Mouse (Mus musculus) embryonic fibroblast, embryonic 13.5 days (primary cell): ENCODE measurements at regions not wholly inside any gene's neighbourhood (a gene's known extent, or its start where the extent isn't known, plus 50 kb on each side); places are given as distances from the start of the nearest gene placed in this dataset.

Experiments used
- CTCF ChIP-seq: IDR thresholded peaks from 2 replicates; pipeline ENCODE4 v1.5.1; 2011; ENCODE audit warnings: mild to moderate bottlenecking, control low read depth, low read length, moderate library complexity, borderline replicate concordance; ENCODE audit not compliant: insufficient read depth
- POLR2A ChIP-seq: IDR thresholded peaks from 2 replicates; pipeline ENCODE4 v1.6.1; 2011; ENCODE audit warnings: low read depth, mild to moderate bottlenecking, control low read depth, low read length, moderate library complexity

DNA sequence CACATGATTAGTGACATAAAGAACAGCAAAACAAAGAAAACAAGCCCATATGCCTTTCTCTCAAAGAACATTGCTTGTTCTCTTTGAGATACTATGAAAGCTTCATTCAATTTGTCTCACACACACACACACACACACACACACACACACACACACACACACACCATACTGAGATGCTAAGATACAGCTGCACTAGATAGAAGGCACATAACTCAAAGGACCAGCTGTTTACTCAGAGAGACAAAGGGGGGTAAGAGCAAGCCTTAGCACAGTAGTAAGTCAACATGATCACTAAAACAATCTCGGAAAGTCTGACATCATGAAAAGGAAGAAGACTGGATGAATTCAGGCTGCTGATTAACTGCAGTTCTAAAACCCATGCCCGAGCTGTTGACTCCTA, 1051.6 kb downstream of the Cdh18 start:
- TF ChIP-seq CTCF (no peak), POLR2A (no peak)
